Mouse (Mus musculus) liver, embryonic 16.5 days (tissue): Measurements from ENCODE around the gene Bsn. TPM values are rescaled to one million over a fixed set of nuclear protein-coding genes. Genes with fewer than 3 reads are reported as not detected.

Experiments used
- ATAC-seq: fragments of 200-750 bp; cut with Nextera tagmentation; 2 replicates; pipeline ENCODE4 v1.8.0; 2017; ENCODE audit warnings: low read depth, mild to moderate bottlenecking, moderate number of reproducible peaks, moderate library complexity
- H3K27ac ChIP-seq: fragments of 300-500 bp; sonication (generic); 2 replicates; pipeline ENCODE4 v1.5.1; 2014; ENCODE audit warnings: mild to moderate bottlenecking, low read length
- H3K27me3 ChIP-seq: fragments of 300-500 bp; sonication (generic); 2 replicates; pipeline ENCODE4 v1.6.1; 2014; ENCODE audit warnings: low read depth, low read length, mixed read lengths; ENCODE audit not compliant: control insufficient read depth, insufficient read depth
- H3K36me3 ChIP-seq: fragments of 300-500 bp; sonication (generic); 2 replicates; pipeline ENCODE4 v1.6.1; 2014; ENCODE audit warnings: mild to moderate bottlenecking; ENCODE audit not compliant: control insufficient read depth, insufficient read depth
- H3K4me1 ChIP-seq: fragments of 300-500 bp; sonication (generic); 2 replicates; pipeline ENCODE4 v1.6.1; 2014; ENCODE audit warnings: low read depth, low read length, mixed read lengths; ENCODE audit not compliant: control insufficient read depth
- H3K4me2 ChIP-seq: fragments of 300-500 bp; sonication (generic); 2 replicates; pipeline ENCODE4 v1.6.1; 2014; ENCODE audit warnings: low read depth, low read length, mixed read lengths
- H3K4me3 ChIP-seq: fragments of 300-500 bp; sonication (generic); 2 replicates; pipeline ENCODE4 v1.5.1; 2014; ENCODE audit warnings: low read depth, mild to moderate bottlenecking, low read length
- H3K9ac ChIP-seq: fragments of 300-500 bp; sonication (generic); 2 replicates; pipeline ENCODE4 v1.6.1; 2014; ENCODE audit warnings: low read depth, low read length
- H3K9me3 ChIP-seq: fragments of 300-500 bp; sonication (generic); replicated peaks from 2 replicates; pipeline ENCODE4 v1.6.1; 2016; ENCODE audit warnings: low read length; ENCODE audit not compliant: control insufficient read depth
- WGBS: fragments of 180-500 bp; shearing (Covaris S2); extraction: QIAGEN DNeasy Blood & Tissue Kit; methylation state at CpG from one replicate; pipeline ENCODE4 v1.1.7; 2014; ENCODE audit not compliant: insufficient replicate concordance; 5-methylcytosine and 5-hydroxymethylcytosine counted together
- polyA plus RNA-seq: library from polyadenylated mRNA; unstranded; fragments of >200 nt; fragmentation: Nextera tagmentation; extraction: Ambion mirVana; gene quantifications from 2 replicates; pipeline ENCODE4 v1.2.1, GENCODE M21; 2015

The Bsn gene
- polyA plus RNA-seq, 1 experiment from 2014 or later = 1.2 TPM

DNA sequence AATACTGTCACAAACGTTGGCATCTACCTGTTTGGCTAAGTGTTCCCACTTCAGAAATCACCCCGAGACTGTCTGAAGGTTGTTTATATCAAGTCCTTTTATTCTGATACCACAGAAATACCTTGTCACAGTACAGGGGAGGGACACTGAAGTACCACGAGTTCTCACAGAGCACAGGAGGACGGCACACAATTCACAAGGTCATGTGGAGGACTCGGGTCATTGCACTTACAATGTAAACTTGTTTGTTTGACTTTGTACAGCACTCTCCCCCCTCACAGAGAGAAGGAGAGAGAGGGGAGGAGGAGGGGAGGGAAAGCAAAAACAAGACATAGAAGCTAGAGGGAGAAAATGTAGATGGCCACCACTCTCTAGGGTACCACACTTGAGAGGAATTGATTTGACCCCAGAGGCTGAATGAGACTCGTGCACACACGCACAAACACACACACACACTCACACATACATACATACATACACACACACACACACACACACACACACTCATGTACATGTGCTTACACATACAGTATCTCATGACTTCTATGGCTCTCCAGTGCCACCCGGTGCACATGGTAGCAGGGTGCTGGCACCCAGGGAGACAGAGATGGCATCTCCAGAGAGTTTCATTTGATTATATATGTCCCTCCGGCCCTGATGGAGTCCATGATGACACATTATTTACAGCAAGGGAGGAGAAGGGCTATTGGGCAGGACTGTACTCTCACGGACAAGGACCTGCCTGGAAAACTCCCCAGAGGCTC is 94.1 kb downstream of the Bsn start:
- Histone ChIP-seq H3K9me3 (no peaks in the 10 kb centered on the region), H3K27ac (peak overlapping the region; percentile 100), H3K4me2 (peak overlapping the region; percentile 94), H3K4me3 (peak overlapping the region; percentile 80), H3K27me3 (no peaks in the 10 kb centered on the region), H3K4me1 (peaks cover 59% of the 10 kb centered on the region), H3K36me3 (peaks cover 20% of the 10 kb centered on the region), H3K9ac (peak overlapping the region; percentile 99)
- peak; percentile 8; the same call in 1 of the 2 replicates for ATAC-seq
- WGBS = 33% methylated on average over 10 of the region's 10 CpGs

DNA sequence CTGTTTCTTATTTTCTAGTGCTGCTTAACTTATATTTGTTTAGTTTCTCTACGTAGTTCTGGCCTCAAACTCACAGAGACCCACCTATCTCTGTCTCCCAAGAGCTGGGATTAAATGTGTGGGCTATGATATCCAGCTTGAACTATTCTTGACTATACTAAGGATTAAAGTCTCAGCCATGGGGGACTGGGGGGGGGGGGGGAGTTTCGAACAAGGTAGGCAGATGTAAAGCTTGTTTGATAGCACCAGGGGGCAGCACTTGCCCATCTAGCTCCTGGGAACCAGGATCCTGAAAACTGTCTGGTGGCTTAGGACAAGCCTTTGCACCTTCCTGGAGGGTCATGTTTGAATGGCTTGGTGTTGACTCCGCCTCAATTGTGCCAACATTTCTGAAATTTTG is 94.7 kb downstream of the Bsn start:
- Histone ChIP-seq H3K27me3 (no peaks in the 10 kb centered on the region), H3K4me2 (peak overlapping the region; percentile 94), H3K4me1 (peaks cover 61% of the 10 kb centered on the region), H3K36me3 (peaks cover 26% of the 10 kb centered on the region), H3K4me3 (peak overlapping the region; percentile 80), H3K9me3 (no peaks in the 10 kb centered on the region), H3K27ac (peak overlapping the region; percentile 100), H3K9ac (peak overlapping the region; percentile 99)
- under 1% methylated on average over 3 of the region's 3 CpGs for WGBS
- ATAC-seq = peak; percentile 16

DNA sequence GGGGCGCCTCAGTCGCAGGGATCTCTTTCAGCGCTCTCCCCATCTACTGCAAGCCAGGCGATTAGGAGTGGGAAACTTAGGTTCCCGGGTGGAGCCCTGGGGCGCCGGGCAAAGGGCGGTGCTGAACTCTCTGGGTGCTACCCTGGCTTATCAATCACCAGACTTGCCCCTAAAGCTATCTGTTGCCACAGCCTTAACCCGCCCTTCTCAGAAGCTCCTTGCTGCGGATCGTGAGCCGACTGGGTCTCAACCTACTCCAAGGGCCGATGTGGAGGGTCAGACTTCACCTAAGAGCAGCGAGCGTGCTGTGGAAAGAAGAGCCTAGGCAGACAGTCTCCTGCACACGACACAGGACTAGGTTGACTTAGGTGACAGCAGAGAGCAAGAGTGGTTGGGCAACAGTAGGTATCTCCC is 95.2 kb downstream of the Bsn start:
- Histone ChIP-seq H3K4me3 (peak overlapping the region; percentile 80), H3K36me3 (peaks cover 32% of the 10 kb centered on the region), H3K27ac (peak overlapping the region; percentile 100), H3K27me3 (no peaks in the 10 kb centered on the region), H3K9ac (peak overlapping the region; percentile 99), H3K4me2 (peak overlapping the region; percentile 94), H3K4me1 (peaks cover 61% of the 10 kb centered on the region), H3K9me3 (no peaks in the 10 kb centered on the region)
- whole genome bisulfite sequencing = under 1% methylated on average over 16 of the region's 16 CpGs
- ATAC-seq = peak; percentile 86

DNA sequence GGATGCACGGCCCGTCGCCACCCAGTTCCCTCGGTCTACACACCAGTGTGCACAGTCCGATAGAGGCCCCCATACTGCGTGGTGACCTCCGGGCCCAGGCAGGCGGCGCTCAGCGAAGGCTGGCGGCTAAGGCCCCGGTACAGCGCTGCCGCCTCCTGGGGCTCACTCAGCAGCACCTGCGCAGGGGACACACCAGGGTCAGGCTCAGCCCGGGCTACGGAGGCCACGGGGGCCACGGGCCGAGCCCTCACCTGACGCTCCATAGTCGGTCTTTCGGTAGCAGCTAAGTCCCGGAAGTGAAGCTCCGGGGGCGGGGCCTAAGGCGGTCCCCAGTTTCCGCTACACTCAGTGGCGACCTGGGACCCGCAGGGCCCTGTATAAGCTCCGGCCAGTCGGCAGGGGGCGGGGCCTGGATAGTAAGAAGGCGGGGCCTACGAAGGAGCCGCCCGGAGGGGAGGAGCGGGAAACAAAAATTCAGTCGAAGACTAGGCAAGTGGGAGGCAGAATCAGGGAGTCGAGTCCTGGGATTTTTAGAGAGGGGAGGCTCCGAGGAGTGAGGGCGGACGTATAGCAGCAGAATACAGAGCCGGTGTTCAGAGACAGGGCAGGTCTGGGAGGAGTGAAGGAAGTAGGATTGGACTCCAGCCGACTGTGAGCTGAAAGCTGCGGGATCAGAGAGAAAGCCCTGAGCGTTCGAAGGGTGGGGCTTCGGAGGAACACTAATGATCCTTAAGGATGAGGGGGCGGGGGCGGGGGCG is 95.8 kb downstream of the Bsn start, which contains the start of gene Apeh:
TSS of gene Apeh (minus strand) at position 423 of the 758 bp plus-strand sequence.
- under 1% methylated on average over 52 of the region's 52 CpGs for WGBS
- Histone ChIP-seq H3K9ac (peak within 1 kb of the TSS; percentile 99), H3K9me3 (no peaks in the 10 kb centered on the region), H3K4me2 (peak within 1 kb of the TSS; percentile 94), H3K4me3 (peak within 1 kb of the TSS; percentile 80), H3K4me1 (peaks cover 59% of the 10 kb centered on the region), H3K27me3 (no peaks in the 10 kb centered on the region), H3K27ac (peak within 1 kb of the TSS; percentile 100), H3K36me3 (peaks cover 38% of the 10 kb centered on the region)
- peak; percentile 83 for ATAC-seq

DNA sequence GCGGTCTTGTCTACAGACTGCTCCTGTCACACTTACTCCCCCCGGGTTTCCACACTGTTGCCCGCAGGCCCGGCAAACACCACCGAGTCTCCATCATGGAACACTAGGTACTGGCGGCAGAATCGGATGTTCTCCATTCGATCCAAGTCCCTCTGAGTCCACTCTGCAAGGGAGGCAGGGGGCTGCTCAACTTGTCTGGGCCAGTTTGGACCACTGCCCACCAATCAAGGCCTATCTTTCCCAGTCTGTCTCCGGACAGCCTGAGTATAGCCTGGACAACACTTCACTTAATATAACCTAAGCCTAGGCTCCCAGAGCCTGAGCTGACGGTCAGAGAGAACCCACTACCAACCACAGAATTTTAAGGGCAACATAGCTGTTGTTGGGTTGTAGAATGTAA is 96.6 kb downstream of the Bsn start:
- WGBS = 39% methylated on average over 10 of the region's 10 CpGs
- Histone ChIP-seq H3K36me3 (peaks cover 46% of the 10 kb centered on the region), H3K4me2 (peak overlapping the region; percentile 94), H3K9ac (peak overlapping the region; percentile 99), H3K4me1 (peaks cover 54% of the 10 kb centered on the region), H3K9me3 (no peaks in the 10 kb centered on the region), H3K27ac (peak overlapping the region; percentile 100), H3K27me3 (no peaks in the 10 kb centered on the region), H3K4me3 (peak overlapping the region; percentile 80)
- ATAC-seq = no peak

DNA sequence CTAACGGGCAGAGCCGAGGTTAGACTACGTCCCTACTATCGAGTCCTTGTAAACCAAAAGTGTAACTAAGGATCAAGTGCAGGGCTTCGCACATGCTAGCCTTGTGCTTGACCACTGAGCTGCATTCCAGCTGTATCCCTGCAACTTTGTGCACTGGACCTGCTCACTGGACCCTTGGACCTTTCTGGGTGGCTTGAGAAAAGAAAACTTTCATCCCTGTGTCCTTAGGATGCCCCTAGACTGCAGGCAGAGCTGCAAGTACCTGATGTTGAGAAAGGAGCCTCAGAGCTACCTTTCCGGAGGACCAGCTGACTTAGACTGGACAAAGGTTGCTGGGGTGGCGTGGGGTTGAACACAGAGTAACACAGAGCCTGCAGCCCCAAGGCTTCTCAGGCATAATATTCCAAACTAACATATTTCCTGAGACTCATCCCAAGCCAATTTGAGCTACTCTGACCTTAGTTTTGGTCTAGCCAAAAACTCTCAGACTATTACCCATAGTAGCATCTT is 99.5 kb downstream of the Bsn start:
- ATAC-seq = no peak

DNA sequence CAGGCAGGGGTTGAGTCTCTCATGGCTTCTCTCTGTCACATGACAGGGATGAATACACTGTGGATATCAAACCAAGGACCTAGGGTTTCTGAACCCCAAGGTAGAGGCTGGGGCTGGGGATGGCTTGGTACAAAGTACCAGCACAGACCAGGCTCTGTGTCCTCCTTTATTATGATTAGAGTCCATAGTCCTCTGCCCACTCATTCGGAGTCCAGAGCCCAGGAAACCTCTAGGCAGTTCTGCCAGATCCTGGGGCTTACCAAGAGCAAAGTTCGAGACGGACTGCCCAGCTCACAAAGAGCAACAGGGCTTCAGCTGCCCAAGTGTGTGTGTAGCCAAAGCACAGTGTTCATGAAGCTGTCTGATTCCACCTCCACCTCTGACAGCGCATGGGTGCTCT is 104.9 kb downstream of the Bsn start:
- Histone ChIP-seq H3K27ac (peak overlapping the region; percentile 100), H3K4me3 (no peak overlapping the region), H3K4me2 (peak overlapping the region; percentile 19), H3K36me3 (peaks cover 63% of the 10 kb centered on the region), H3K4me1 (peaks cover 72% of the 10 kb centered on the region), H3K27me3 (no peaks in the 10 kb centered on the region; the same call in 1 of the 2 replicates), H3K9me3 (no peaks in the 10 kb centered on the region), H3K9ac (peak overlapping the region; percentile 55)
- 92% methylated on average over 4 of the region's 4 CpGs for WGBS
- ATAC-seq = no peak

More for the DNA sequence above, 99.5 kb downstream of the Bsn start:
- H3K4me3 ChIP-seq = no peak overlapping the region
- H3K36me3 ChIP-seq = peaks cover 72% of the 10 kb centered on the region
- H3K9me3 ChIP-seq = no peaks in the 10 kb centered on the region
- H3K4me2 ChIP-seq = no peak overlapping the region
- H3K27ac ChIP-seq = no peak overlapping the region
- peaks cover 46% of the 10 kb centered on the region for H3K4me1 ChIP-seq
- 94% methylated on average over 7 of the region's 7 CpGs for WGBS
- H3K27me3 ChIP-seq = no peaks in the 10 kb centered on the region
- no peak overlapping the region for H3K9ac ChIP-seq

DNA sequence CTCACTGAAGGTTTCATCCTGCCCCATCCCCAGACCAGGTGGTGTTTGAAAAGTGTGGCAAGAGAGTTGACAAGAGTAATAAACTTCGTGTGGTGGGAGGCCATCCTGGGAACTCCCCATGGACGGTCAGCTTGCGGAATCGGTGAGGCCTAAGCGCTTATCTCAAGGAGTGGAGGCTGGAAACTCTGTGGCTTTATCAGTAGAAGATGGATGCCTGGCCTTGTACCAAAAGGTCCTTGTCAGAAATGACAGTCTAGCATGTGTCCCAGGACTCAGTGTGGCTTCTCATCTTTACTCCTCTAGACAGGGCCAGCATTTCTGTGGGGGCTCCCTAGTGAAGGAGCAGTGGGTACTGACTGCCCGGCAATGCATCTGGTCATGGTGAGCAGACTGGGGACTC is 106.6 kb downstream of the Bsn start:
- Histone ChIP-seq H3K27ac (peak overlapping the region; percentile 100), H3K9ac (peak overlapping the region; percentile 70), H3K36me3 (peaks cover 46% of the 10 kb centered on the region), H3K9me3 (no peaks in the 10 kb centered on the region), H3K27me3 (no peaks in the 10 kb centered on the region; the same call in 1 of the 2 replicates), H3K4me3 (peak overlapping the region; percentile 47), H3K4me1 (peaks cover 76% of the 10 kb centered on the region), H3K4me2 (peak overlapping the region; percentile 90)
- 0 out of 2 replicates have a peak, but pooled peaks have one; percentile 1 for ATAC-seq
- WGBS = 29% methylated on average over 6 of the region's 6 CpGs
